Mouse (Mus musculus): ENCODE results near the gene Gm16253.

Gene Gm16253

DNA sequence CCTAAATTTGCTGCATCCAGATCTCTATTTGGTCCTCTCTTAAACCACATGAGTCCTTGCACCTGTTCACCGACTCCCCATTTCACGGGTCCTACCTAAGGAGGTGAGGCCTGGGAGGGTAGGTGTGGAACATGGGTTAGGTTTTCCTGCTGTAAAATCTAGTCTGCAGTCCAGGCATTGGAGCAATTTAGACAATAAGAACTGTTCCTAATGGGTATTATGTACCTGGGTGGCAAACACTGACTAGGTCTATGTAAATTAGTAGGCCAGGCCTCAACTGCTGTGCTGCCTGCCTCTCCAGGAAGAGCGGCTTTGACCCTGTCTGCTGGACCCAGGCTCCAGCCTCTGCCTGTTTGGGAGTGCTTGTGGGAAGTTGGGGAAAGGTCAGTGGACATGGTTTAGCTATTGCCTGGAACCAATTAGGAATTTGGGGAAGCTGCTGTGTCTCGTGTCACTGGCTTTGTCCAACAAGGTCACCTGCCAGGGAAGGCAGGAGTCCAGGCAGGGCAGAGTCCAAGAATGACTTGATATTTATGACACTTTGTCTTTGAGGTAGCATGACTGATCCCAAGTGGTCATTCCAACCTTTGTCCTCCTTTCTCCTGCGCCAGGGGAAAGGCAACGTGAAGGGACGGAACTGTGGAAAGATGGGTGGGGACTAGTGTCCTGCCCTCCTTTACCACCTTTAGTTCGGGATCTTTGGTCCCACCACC, 1.4 kb upstream of the Gm16253 start:
- DNase-seq = peak; percentile 96

DNA sequence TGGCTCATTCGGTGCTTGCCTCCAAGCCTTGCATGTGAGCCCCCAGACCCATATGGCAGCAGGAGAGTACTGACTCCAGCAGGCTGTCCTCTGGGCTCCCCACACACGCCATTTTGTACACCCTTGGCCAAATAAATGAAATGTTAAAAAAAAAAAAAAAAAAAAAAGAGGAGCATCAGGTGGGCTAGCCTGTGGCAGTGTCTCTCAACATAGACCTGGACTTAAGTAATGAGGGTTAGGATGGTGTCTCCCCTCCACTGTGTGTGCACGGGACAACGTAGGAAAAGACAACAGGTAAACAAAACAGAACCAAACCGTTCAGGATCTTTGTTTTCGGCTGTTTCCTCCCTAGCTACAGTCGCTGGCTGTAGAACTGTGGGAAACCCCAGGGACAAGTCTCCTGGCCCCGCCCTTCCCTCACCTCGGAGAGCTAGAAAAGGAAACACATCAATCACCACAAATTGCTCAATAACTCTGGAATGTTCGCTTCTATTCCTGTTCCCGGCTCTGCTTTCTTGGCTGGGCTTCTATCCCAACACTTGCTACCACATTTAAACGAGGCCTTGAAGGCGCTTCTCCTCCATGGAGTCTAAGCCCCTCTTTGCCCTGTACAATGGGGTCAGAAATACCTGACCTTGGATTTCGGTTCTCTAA, 652 bp upstream of the Gm16253 start:
- peak; percentile 92 for DNase-seq

GRCm38 (mm10) chr3:96577566-96577965, 782 bp downstream of the Gm16253 start:
- DNase-seq = no peak

GRCm38 (mm10) chr3:96578561-96579238, 1.9 kb downstream of the Gm16253 start:
- DNase-seq = no peak

DNA sequence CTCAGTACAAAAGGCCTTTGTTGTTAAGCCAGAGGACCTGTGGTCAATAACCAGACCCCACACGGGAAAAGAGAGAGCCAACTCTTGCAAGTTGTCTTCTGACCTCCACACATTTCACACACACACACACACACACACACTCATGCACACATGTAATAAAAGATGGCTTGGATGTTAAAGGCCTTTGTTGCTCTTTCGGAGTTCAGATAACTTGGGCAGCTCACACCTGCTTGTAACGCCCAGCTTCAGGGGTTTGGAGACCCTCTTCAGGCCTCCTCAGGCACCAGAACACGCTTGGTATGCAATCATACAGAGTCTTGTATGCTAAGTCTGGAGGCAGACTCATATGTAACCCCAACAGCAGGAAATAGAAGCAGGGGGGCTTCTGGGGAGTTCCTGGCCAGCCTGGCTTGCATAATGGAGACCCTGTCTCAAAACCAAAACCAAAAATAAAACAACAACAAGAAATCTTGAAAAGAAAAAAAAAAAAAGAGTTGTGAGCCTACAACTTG, 2.5 kb downstream of the Gm16253 start:
- DNase-seq = no peak

DNA sequence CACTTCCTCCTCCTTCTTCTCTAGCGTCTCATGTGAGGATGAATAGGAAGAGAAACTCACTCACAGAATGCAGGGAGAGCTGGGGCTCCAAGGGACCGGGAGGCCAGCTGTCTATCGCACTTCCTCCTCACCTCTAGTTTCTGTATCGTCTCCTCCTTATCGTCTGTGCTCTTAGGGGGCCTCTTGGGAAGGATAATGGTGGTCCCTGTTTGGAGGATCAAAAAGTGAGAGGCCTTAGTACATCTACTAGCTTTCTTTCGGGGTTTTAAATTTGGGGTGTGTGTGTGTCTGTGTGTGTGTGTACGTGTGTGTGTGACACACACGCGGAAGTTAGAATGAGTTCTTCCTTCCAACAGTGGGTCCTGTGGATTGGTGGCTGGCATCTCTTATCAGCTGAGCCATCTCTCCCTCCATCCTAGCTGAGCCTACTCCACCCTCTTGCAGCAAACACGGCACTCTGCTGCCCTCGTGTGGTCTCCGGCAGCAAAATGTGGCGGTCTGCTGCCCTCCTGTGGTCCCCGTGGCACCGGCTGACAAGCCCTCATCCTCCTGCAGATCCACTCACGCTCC, 3.2 kb downstream of the Gm16253 start:
- DNase-seq = peak; percentile 92

- DNase-seq = no peak
Observed at GRCm38 (mm10) chr3:96581141-96581540, 4.4 kb downstream of the Gm16253 start.

GRCm38 (mm10) chr3:96581771-96582515, 5.2 kb downstream of the Gm16253 start:
- no peak for DNase-seq

- no peak for DNase-seq
Observed at GRCm38 (mm10) chr3:96583386-96583785, 6.6 kb downstream of the Gm16253 start.

DNA sequence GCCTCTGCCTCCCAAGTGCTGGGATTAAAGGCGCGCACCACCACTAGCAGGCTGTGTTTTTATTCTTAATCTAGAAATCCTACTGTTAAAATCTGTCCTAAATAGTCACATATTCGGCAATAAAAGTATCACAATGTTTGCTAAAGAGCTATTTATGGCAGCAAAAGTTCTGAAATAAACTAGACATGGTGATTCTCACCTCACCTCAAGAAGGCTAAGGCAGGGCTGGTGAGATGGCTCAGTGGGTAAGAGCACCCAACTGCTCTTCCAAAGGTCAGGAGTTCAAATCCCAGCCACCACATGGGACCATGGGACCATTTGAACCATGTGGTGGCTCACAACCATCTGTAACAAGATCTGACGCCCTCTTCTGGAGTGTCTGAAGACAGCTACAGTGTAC, 13.9 kb downstream of the Gm16253 start:
- DNase-seq = no peak

DNA sequence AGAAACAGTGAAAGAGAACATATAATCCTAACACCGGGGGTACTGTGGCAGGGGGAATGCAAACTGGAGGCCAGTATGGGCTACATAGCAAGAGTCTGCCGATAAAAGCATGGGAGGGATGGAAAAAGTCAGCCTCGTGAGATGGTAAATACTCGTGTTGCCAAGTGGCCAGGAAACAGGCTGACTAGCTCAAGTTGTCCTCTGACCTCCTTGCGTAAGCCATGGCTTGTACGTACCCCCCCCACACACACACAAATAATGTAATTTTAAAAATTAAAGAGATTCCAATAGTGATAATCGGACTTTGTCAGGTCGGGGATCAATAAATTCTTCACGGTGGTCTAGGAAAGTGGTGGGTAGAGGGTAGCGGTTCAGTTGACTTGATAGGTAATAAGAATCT, 16.6 kb downstream of the Gm16253 start:
- peak; percentile 63 for DNase-seq

- peak; percentile 96 for DNase-seq
Observed at GRCm38 (mm10) chr3:96593790-96594560, 17.2 kb downstream of the Gm16253 start, which contains the start of gene Polr3gl. Polr3gl (minus strand) TSS chr3:96594181.

- no peak for DNase-seq
Observed at GRCm38 (mm10) chr3:96594851-96595250, 18.1 kb downstream of the Gm16253 start.

GRCm38 (mm10) chr3:96595661-96596060, 18.9 kb downstream of the Gm16253 start:
- DNase-seq = no peak

DNA sequence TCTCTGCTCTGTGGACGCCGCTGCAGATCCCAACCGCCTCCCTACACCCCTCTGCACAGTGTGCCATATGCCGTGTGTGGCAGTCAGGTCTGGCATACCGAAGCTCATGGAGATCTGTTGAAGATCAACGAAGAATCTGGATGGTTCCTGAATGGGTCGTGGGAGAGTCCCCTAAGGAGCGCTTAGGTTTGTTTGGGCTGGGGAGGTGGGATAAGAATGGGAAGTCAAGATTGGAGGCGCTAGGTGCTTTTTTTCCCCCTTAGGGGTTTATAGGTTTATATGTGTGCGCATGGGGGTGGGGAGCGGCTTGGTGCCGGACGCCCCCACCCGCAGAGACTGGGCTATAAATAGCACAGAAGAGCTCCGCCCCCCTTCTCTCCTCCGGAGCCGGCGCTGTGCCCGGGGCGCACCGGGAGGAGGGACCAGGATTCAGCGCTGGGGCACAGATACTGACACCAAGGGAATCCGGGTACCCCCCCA, 19.5 kb downstream of the Gm16253 start, which contains the start of gene Ankrd34a:
TSS of gene Ankrd34a (plus strand) at position 409 of the 480 bp plus-strand sequence.
- DNase-seq = no peak

- DNase-seq = no peak
Observed at GRCm38 (mm10) chr3:96596855-96597254, 20.1 kb downstream of the Gm16253 start.

GRCm38 (mm10) chr3:96597435-96597891, 20.7 kb downstream of the Gm16253 start:
- no peak for DNase-seq

- DNase-seq = peak; percentile 54
Observed at GRCm38 (mm10) chr3:96598156-96599068, 21.6 kb downstream of the Gm16253 start.

- DNase-seq = no peak
Observed at GRCm38 (mm10) chr3:96599069-96599393, 22.2 kb downstream of the Gm16253 start.

DNA sequence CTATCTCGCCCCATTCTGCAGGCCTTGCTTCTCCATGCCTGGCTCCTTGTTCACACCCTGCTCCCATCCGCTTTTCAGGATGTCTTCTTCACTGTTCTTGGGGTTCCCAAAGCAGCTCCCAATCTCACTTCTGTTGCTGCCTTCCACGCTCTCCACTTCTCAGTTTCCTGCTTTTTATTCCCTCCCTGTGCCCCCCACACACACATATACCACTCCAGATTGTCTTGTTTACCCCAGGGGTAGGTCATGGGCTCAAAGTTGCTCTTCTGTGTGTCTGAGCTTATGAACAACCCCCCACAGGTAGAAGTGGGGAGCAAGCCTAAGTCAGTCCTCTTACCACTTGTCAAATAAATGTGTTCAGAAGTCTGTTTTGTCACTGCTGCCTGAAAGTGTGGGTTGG, 22.6 kb downstream of the Gm16253 start:
- DNase-seq = no peak

Data from kidney, adult 9 months (tissue).